Mouse (Mus musculus) thymus, postnatal 10 days (tissue): ENCODE results near the gene Bach2.

Experiments
- DNase-seq, 2 experiments: peaks; one replicate each; pipeline ENCODE4 v3.0.0; 2021; ENCODE audit warnings: low spot score in 2 of 2

Bach2 gene

GRCm38 (mm10) chr4:32357996-32358600 is 119.5 kb downstream of the Bach2 start:
- DNase-seq: no peak

- DNase-seq: no peak
These were observed 120.2 kb downstream of the Bach2 start for GRCm38 (mm10) chr4:32358602-32359464.

GRCm38 (mm10) chr4:32359634-32360033 is 121.0 kb downstream of the Bach2 start:
- no peak for DNase-seq

- DNase-seq: no peak
These were observed 121.9 kb downstream of the Bach2 start for GRCm38 (mm10) chr4:32360496-32360895.

GRCm38 (mm10) chr4:32363488-32363984 is 124.9 kb downstream of the Bach2 start:
- peak; percentile 25 to 50 for DNase-seq

- DNase-seq: no peak
These were observed 126.7 kb downstream of the Bach2 start for GRCm38 (mm10) chr4:32365144-32365907.

DNA sequence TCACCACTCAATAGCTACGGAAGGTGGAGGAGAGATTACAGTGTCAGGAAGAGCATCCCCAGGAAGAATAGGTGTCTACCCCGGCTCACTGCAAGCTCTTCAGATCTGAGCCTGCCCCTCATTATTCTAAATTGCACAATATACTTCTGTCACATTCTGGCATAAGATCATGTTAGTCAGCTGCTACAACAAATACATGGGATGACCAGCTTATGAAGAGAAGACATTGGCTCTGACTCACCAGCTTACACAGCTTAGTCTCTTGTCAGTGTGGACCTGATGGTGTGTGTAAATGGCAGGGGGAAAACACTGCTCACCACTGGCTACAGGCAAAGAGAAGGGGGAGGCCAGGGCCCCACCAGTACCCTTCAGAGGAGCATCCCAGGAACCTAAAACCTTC is 127.6 kb downstream of the Bach2 start:
- no peak for DNase-seq

- DNase-seq: no peak
These were observed 129.7 kb downstream of the Bach2 start for GRCm38 (mm10) chr4:32368345-32368744.

GRCm38 (mm10) chr4:32373085-32373484 is 134.5 kb downstream of the Bach2 start:
- no peak for DNase-seq

DNA sequence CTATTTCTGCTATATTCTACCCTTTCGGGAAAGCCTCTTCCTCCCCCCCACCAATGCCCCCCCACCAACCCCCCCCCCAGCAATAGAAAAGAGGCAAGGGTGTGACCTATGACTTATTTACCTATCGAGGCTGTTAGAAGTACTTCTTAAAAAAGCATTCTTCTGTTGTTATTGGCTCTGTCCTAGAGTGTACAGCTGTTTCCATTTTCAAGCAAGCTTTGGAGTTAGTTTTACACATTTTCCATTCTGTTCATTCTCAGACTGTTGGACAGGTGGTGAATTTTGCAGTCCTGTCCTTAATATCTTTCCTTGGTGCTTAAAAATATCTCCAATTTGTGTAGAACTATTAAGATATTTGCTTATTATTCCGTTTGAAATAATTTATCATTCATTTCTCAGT is 134.9 kb downstream of the Bach2 start:
- DNase-seq: no peak

DNA sequence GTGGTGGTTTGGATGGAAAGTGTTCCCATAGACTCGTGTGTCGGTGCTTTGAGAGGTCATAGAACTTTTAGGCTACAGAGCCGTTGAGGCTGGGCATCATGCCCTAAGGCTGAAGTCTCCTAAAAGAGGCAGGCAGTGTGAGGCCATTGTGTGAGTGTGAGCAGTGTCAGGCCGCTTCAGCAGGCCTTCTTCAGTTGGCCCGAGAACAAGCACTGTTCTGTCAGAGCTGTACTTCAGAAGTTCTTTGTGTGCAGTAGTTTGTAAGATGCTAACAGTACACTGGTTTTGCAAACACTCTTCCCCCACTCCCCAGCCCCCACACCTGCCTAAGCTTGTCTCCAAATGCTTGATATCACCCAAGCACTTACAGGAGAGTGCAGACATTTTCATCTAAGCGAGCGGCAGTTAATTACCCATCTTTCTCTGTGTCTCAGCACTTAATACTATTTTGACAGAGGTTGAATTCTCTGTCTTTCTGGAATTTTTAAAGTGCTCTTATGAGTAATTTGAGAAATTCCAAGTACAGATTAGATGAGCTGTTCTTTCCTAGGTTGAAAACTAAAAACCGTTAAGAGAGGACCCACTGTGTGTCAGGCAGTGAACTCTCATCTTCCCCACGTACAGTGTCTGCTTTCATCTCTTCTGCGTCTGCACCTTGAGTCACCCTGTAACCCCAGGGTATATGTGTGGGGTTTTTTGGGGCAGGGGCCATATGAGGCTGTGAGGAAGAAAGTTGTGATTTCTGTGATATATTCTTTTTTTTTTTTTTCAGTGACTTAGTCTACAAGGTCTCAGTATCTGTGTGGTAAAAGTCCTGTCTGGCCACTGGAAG is 136.4 kb downstream of the Bach2 start:
- no peak for DNase-seq

DNA sequence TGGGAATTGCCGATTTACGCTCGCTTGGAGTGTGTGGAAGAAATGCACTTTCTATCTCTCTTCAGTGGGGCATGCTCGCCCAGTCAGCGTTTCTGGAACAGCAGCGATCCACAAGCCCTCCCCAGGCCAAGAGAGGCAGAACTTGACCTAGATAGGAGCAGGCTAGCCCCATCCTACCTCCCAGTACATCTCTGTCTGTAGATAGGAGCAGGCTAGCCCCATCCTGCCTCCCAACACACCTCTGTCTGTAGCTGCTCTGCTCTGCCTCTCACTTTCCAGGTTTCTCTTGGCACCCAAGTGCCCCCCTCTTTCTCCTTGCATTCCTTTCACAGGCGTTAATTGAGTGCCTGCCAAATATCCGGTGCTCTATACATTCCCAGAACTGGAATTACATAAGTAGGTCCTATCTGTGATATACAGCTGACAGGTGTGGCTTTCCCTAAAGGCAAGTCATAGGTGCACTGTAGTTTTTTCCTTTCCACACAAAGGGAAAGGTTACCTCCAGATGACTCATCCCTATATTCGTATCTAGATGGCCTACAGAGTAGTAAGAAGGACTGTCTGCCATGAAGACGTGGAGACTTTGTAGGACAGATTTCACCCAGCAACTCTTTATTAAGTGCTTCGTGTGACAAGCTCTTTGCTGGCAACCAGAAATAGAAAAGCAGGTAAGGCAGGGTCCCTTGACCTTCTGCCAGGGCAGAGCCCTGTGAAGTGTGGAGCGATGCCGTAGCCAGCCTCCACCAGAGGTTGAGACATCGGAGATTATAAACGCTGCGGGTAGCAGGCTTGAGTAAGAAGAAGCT is 137.3 kb downstream of the Bach2 start:
- no peak for DNase-seq

DNA sequence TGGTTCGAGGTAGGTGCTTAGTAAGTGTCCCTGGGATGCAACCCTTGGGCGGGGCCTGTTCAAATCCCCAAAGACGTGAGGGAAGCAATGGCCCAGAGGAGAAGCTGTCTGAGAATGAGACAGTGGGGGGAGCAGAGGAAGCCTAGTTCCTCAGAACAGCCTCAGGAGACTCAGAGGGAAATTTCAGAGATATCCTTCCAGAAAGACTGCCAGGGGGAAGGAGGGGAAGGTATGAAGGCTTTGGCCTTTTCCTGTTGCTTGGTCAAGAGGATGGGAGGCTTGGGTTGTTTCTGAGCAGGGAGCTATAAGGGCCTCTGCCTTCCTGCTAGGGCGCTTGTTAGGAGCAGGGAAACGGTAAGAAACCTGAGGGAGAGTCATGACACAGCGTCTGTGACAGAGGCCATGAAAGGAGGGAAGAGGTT is 137.9 kb downstream of the Bach2 start:
- no peak for DNase-seq

DNA sequence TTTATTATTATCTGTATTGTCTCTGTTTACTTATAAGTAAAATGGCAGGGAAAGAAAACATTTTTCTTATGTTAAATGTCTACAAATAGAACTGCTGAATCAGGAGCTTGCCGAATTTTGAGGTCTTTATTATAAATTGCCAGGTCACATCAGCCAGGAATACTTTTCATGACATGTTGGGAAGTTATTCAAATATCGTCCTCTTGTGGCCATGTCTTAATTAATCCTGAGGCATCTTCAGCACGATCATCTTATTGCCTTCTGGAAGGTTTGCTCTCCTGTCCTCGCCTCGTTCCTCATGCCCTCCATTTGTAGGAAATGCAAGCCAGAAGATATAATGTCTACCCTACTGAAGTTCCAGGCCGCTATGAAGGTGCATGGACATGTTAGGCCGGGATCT is 140.5 kb downstream of the Bach2 start:
- no peak for DNase-seq

- no peak for DNase-seq
These were observed 143.2 kb downstream of the Bach2 start for GRCm38 (mm10) chr4:32381666-32382381.

- DNase-seq: no peak
These were observed 146.5 kb downstream of the Bach2 start for GRCm38 (mm10) chr4:32385121-32385520.

- DNase-seq: no peak
These were observed 147.0 kb downstream of the Bach2 start for GRCm38 (mm10) chr4:32385623-32386022.

DNA sequence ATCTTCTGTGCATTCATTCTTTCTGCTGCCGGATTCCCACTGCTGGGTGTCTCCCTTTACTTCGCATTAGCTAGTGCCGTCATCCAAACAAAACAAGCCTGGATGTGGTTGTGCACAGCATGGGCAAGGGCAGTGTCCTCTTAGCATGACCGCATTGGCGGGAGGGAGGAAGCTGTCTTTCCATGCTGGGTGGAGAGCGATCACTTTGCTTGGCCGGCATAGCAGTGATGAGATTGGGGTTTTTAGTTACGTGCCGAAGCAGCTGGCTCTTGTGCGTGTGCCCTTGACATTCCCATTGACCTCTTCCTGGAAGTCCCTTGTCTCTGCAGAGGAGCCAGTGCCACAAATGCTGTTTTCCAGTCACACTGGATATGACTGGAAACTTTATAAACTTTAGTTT is 147.7 kb downstream of the Bach2 start:
- DNase-seq: no peak

DNA sequence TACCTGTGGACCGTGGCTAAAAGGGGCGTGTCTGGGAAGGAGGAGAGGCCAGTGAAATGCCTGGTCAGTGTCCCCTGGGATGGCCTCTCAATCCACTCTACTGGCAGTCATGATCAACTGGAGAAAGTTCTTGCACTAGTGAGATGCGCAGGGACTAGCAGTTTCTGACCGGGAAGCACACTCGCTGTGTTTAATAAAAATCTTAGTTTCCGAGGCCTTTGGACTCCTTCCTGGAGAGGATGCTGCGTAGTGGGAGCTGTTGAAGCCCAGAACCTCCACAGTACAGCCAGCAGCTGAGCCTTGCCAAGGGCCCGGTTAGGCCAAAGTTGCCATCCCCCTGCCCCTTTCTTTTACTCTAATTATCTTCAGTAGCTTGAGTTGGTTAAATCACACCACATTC is 148.3 kb downstream of the Bach2 start:
- DNase-seq: no peak
